Mouse (Mus musculus) brain, embryonic 14.5 days (tissue): ENCODE data around the gene Acvrl1.

ENCODE experiments used
- CTCF ChIP-seq: fragments of 200-500 bp; IDR thresholded peaks from 2 replicates; pipeline ENCODE4 v1.5.1; 2012; ENCODE audit warnings: inconsistent platforms, mild to moderate bottlenecking, moderate library complexity, borderline replicate concordance; ENCODE audit not compliant: insufficient read depth, insufficient read length; ENCODE audit errors: extremely low read depth
- POLR2A ChIP-seq: fragments of 200-500 bp; IDR thresholded peaks from 2 replicates; pipeline ENCODE4 v1.6.1; 2012; ENCODE audit warnings: mild to moderate bottlenecking, inconsistent platforms, borderline replicate concordance; ENCODE audit not compliant: poor library complexity, insufficient read depth, insufficient read length, severe bottlenecking; ENCODE audit errors: extremely low read depth

DNA sequence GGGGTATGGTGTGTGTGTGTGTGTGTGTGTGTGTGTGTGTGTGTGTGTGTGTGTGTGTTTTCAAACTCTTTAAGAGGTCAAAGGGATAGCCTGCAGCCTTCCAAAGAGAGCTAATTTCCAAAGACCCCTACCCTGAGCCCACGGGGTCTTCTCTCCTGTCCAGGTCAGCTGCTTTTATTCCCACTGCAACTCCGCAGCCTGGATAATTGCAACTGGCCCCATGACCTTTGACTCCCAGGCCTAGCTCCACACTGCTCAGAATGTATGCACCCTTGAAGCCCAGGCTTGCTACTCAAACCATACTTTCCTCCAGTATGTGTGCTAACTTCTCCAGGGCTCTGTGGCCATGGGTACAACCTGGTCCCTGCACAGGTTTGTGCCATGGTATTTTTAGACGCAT lies 32.9 kb upstream of the Acvrl1 start:
- no peak for TF ChIP-seq CTCF
- TF ChIP-seq POLR2A: no peak
